Comparison of ENCODE assay signal across 8 mouse cellular contexts in the genomic region with DNA sequence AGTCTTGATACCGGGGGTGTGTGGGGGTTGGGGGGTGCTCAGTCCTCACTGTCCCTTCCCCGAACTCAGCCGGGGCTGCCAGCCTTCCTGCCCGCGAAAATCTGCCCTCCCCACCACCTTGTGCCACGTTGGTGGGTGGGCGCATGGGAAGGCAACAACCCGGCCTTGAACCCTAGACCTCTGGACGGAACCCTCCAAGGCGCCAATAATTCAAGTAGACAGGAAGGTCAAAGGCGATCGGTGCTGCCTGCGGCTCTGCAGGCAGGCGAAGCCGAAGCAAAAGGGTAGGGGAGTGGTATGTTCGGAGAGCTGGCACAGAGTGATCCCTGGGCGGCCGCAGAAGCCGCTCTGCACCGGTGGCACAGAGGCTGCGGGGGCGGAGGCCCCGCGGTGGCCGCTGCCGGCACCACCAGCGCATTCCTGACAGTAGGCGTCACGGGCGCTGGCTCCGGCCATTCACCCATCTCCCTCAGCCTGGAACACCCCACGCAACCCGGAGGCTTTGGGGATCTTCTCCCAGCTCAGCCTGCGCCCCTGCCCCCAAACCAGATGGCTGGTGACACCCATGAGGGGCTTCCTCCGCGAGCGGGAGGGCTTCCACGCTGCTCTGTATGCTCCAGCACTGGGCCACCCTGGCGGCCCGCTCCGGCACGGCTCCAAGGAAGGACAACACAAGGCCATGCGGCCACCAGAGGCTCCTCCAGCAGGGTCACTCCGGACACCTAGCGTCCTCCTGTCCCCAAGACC. TPM values are rescaled to one million over a fixed set of nuclear protein-coding genes. Genes with fewer than 3 reads are reported as not detected.
DNase-seq lines count a peak whose midpoint lies in the region; ATAC-seq and TF ChIP-seq lines count a peak whose summit lies in the region.

No protein-coding gene starts in this region.

- TF ChIP-seq POLR2A in heart, adult 2 months (IDR thresholded peaks at IDR 0.05; ENCODE audit: insufficient read depth, low read depth, low read length): 0 out of 2 replicates have a peak, but pooled peaks have one; percentile 18
- no peak for TF ChIP-seq POLR2A in kidney, adult 2 months (IDR thresholded peaks at IDR 0.05; ENCODE audit: low read depth, low read length)

- peak; percentile 45 to 54 for DNase-seq in adrenal gland, postnatal 4 days (ENCODE audit: low spot score in 2 of 2)
- peak; percentile 88 to 90 for DNase-seq in heart, adult 2 months
- peak; percentile 91 for DNase-seq in kidney, adult 2 months
- DNase-seq in midbrain, embryonic 11.5 days (ENCODE audit: low spot score, missing footprints): peak; percentile 96
- DNase-seq in skeletal muscle tissue, adult 2 months (ENCODE audit: low read depth, low spot score): peak; percentile 58
- no peak for DNase-seq in T-cell, adult 2 months (ENCODE audit: low spot score)

- no peaks in the 10 kb centered on the region for H3K27me3 ChIP-seq in embryonic facial prominence, embryonic 12.5 days
- no peaks in the 10 kb centered on the region for H3K27me3 ChIP-seq in heart, adult 2 months (ENCODE audit: control insufficient read depth, insufficient read depth, low read length)
- no peaks in the 10 kb centered on the region for H3K27me3 ChIP-seq in kidney, adult 2 months (replicated peaks; ENCODE audit: control insufficient read depth, insufficient read depth, low read length)
- no peaks in the 10 kb centered on the region for H3K27me3 ChIP-seq in limb, embryonic 12.5 days
- H3K27me3 ChIP-seq in midbrain, embryonic 11.5 days (ENCODE audit: control insufficient read depth, insufficient read depth, low read length): no peaks in the 10 kb centered on the region

- peak; percentile 24; the same call in 1 of the 2 replicates for ATAC-seq in embryonic facial prominence, embryonic 12.5 days (ENCODE audit: insufficient number of reproducible peaks, insufficient read depth, low FRiP score, low TSS enrichment)
- ATAC-seq in limb, embryonic 12.5 days (ENCODE audit: insufficient number of reproducible peaks, insufficient read depth, low FRiP score, low TSS enrichment, low read depth): peak; percentile 34; the same call in 1 of the 2 replicates
- peak; percentile 66 for ATAC-seq in midbrain, embryonic 11.5 days (ENCODE audit: low FRiP score)

- H3K9me3 ChIP-seq in embryonic facial prominence, embryonic 12.5 days: no peaks in the 10 kb centered on the region
- H3K9me3 ChIP-seq in limb, embryonic 12.5 days: no peaks in the 10 kb centered on the region
- H3K9me3 ChIP-seq in midbrain, embryonic 11.5 days (ENCODE audit: control insufficient read depth, low read length): no peaks in the 10 kb centered on the region

- peak overlapping the region; percentile 95 for H3K27ac ChIP-seq in embryonic facial prominence, embryonic 12.5 days
- peak overlapping the region; percentile 95 for H3K27ac ChIP-seq in heart, adult 2 months
- H3K27ac ChIP-seq in kidney, adult 2 months (ENCODE audit: insufficient read depth, low read depth, low read length): peak overlapping the region; percentile 69
- H3K27ac ChIP-seq in limb, embryonic 12.5 days: peak overlapping the region; percentile 91
- peak overlapping the region; percentile 89 for H3K27ac ChIP-seq in midbrain, embryonic 11.5 days (ENCODE audit: low read depth, low read length)

- H3K79me2 ChIP-seq in heart, adult 2 months (replicated peaks; ENCODE audit: control insufficient read depth, insufficient read depth, low read length): no peaks in the 10 kb centered on the region

- peaks cover 8% of the 10 kb centered on the region for H3K36me3 ChIP-seq in embryonic facial prominence, embryonic 12.5 days
- peaks cover 10% of the 10 kb centered on the region; the same call in 1 of the 2 replicates for H3K36me3 ChIP-seq in heart, adult 2 months (ENCODE audit: control insufficient read depth, insufficient read depth, low read length)
- no peaks in the 10 kb centered on the region for H3K36me3 ChIP-seq in kidney, adult 2 months (ENCODE audit: control insufficient read depth, insufficient read depth, low read length)
- peaks cover 17% of the 10 kb centered on the region for H3K36me3 ChIP-seq in limb, embryonic 12.5 days
- H3K36me3 ChIP-seq in midbrain, embryonic 11.5 days (ENCODE audit: control insufficient read depth, insufficient read depth, low read length): no peaks in the 10 kb centered on the region

- TF ChIP-seq EP300 in heart, adult 2 months (IDR thresholded peaks at IDR 0.05; ENCODE audit: insufficient read depth, low read depth, low read length): no peak

- intact Hi-C loops in heart, adult 2 months (cut with DNase I): loop anchor here (2.0 to 10.0 kb wide), 4 partner anchors 373 to 851 kb away; a partner anchor contains a TSS

- peak overlapping the region; percentile 78 for H3K4me3 ChIP-seq in embryonic facial prominence, embryonic 12.5 days
- H3K4me3 ChIP-seq in heart, adult 2 months: peak overlapping the region; percentile 72
- H3K4me3 ChIP-seq in kidney, adult 2 months (ENCODE audit: insufficient read depth, low read depth, low read length): peak overlapping the region; percentile 90
- H3K4me3 ChIP-seq in limb, embryonic 12.5 days (replicated peaks): peak overlapping the region; percentile 95
- H3K4me3 ChIP-seq in midbrain, embryonic 11.5 days (ENCODE audit: low read depth, low read length): peak overlapping the region; percentile 98

- peak; percentile 86 for TF ChIP-seq CTCF in heart, adult 2 months (IDR thresholded peaks at IDR 0.05)
- peak; percentile 38 for TF ChIP-seq CTCF in kidney, adult 2 months (conservative IDR thresholded peaks at IDR 0.05; ENCODE audit: insufficient read depth, insufficient read length, low read depth, low read length)

- WGBS in embryonic facial prominence, embryonic 12.5 days: under 1% methylated on average over 42 of the region's 45 CpGs
- WGBS in heart, adult 2 months: under 1% methylated on average over 45 of the region's 45 CpGs
- WGBS in kidney, adult 2 months: under 1% methylated on average over 45 of the region's 45 CpGs
- under 1% methylated on average over 45 of the region's 45 CpGs for WGBS in limb, embryonic 12.5 days
- WGBS in midbrain, embryonic 11.5 days: under 1% methylated on average over 45 of the region's 45 CpGs

- H3K9ac ChIP-seq in embryonic facial prominence, embryonic 12.5 days: peak overlapping the region; percentile 93
- peak overlapping the region; percentile 89 for H3K9ac ChIP-seq in heart, adult 2 months (ENCODE audit: low read depth, low read length)
- H3K9ac ChIP-seq in limb, embryonic 12.5 days (replicated peaks): peak overlapping the region; percentile 98
- H3K9ac ChIP-seq in midbrain, embryonic 11.5 days (ENCODE audit: low read length): peak overlapping the region; percentile 99

- H3K4me1 ChIP-seq in embryonic facial prominence, embryonic 12.5 days: peaks cover 26% of the 10 kb centered on the region
- peaks cover 5% of the 10 kb centered on the region for H3K4me1 ChIP-seq in heart, adult 2 months (ENCODE audit: control insufficient read depth, insufficient read depth, low read length)
- H3K4me1 ChIP-seq in kidney, adult 2 months (ENCODE audit: control insufficient read depth, insufficient read depth, low read length): peaks cover 7% of the 10 kb centered on the region; the same call in 1 of the 2 replicates
- peaks cover 35% of the 10 kb centered on the region for H3K4me1 ChIP-seq in limb, embryonic 12.5 days (replicated peaks)
- peaks cover 20% of the 10 kb centered on the region for H3K4me1 ChIP-seq in midbrain, embryonic 11.5 days (ENCODE audit: control insufficient read depth, insufficient read depth, low read length)

- H3K4me2 ChIP-seq in embryonic facial prominence, embryonic 12.5 days (replicated peaks): peak overlapping the region; percentile 73
- peak overlapping the region; percentile 74 for H3K4me2 ChIP-seq in limb, embryonic 12.5 days
- H3K4me2 ChIP-seq in midbrain, embryonic 11.5 days: peak overlapping the region; percentile 55

RNA-seq across cellular contexts. Expression of a gene that starts 1.4 kb away (rescaled TPM):
- total RNA-seq in adrenal gland, postnatal 4 days (2021): 10 to 100 TPM; 49.6 to 53.4 TPM
- polyA plus RNA-seq in embryonic facial prominence, embryonic 12.5 days (2016; fragmentation: Nextera tagmentation; extraction: Ambion mirVana): 158 and 164 TPM in 2 replicates
- 10 to 100 TPM; 14.3 to 15.8 TPM for total RNA-seq in heart, adult 2 months (2021)
- polyA plus RNA-seq in heart, adult 2 months (2012; rRNA removed): 2.6 and 7.0 TPM in 2 replicates
- polyA plus RNA-seq in kidney, adult 2 months (2012; rRNA removed): 1.8 and 3.5 TPM in 2 replicates
- polyA plus RNA-seq in limb, embryonic 12.5 days (2016; fragmentation: Nextera tagmentation; extraction: Ambion mirVana): 142 and 150 TPM in 2 replicates
- 338 and 393 TPM in 2 replicates for polyA plus RNA-seq in midbrain, embryonic 11.5 days (2014; fragmentation: Nextera tagmentation; extraction: Ambion mirVana)

Comparison
In these comparisons a context has a peak if more than half of its experiments do, and no peak if none do; other contexts are left out.
1. RNA of a gene that starts 1.4 kb away (polyA plus RNA-seq): 338 to 393 TPM in midbrain, embryonic 11.5 days, 158 to 164 TPM in embryonic facial prominence, embryonic 12.5 days and 142 to 150 TPM in limb, embryonic 12.5 days; 1.8 to 3.5 TPM in kidney, adult 2 months and 2.6 to 7.0 TPM in heart, adult 2 months; every median in the first group is over 10 times any median in the second.
2. Peak in every context shown above with its lines, with median percentiles within 50 percentile points of each other: ATAC-seq, H3K27ac ChIP-seq, H3K4me2 ChIP-seq, H3K4me3 ChIP-seq and H3K9ac ChIP-seq.